Mouse (Mus musculus) heart, embryonic 16.5 days (tissue): ENCODE data around the gene Lrrc74a. TPM values are rescaled to one million over a fixed set of nuclear protein-coding genes. Genes with fewer than 3 reads are reported as not detected.

Source experiments
- ATAC-seq: fragments of 200-750 bp; cut with Nextera tagmentation; replicated peaks from 2 replicates; pipeline ENCODE4 v1.8.0; 2017; ENCODE audit warnings: moderate number of reproducible peaks; ENCODE audit not compliant: insufficient read depth, low FRiP score; ENCODE audit errors: extremely low read depth
- H3K27ac ChIP-seq: fragments of 300-500 bp; sonication (generic); 2 replicates; pipeline ENCODE4 v1.5.1; 2014; ENCODE audit warnings: mild to moderate bottlenecking, low read length, control low read depth, moderate library complexity
- H3K27me3 ChIP-seq: fragments of 300-500 bp; sonication (generic); 2 replicates; pipeline ENCODE4 v1.6.1; 2014; ENCODE audit warnings: low read length, mixed read lengths; ENCODE audit not compliant: control insufficient read depth, insufficient read depth
- H3K36me3 ChIP-seq: fragments of 300-500 bp; sonication (generic); 2 replicates; pipeline ENCODE4 v1.6.1; 2014; ENCODE audit not compliant: control insufficient read depth, insufficient read depth
- H3K4me1 ChIP-seq: fragments of 300-500 bp; sonication (generic); 2 replicates; pipeline ENCODE4 v1.6.1; 2014; ENCODE audit warnings: low read length, mixed read lengths; ENCODE audit not compliant: control insufficient read depth, insufficient read depth
- H3K4me2 ChIP-seq: fragments of 300-500 bp; sonication (generic); 2 replicates; pipeline ENCODE4 v1.6.1; 2014; ENCODE audit warnings: low read depth, mild to moderate bottlenecking, control low read depth, low read length
- H3K4me3 ChIP-seq: fragments of 300-500 bp; sonication (generic); 2 replicates; pipeline ENCODE4 v1.5.1; 2014; ENCODE audit warnings: mild to moderate bottlenecking, control low read depth, low read length
- H3K9ac ChIP-seq: fragments of 300-500 bp; sonication (generic); 2 replicates; pipeline ENCODE4 v1.6.1; 2014; ENCODE audit warnings: low read length, control low read depth
- H3K9me3 ChIP-seq: fragments of 300-500 bp; sonication (generic); replicated peaks from 2 replicates; pipeline ENCODE4 v1.6.1; 2016; ENCODE audit warnings: low read length; ENCODE audit not compliant: control insufficient read depth
- WGBS: fragments of 180-500 bp; shearing (Covaris S2); extraction: QIAGEN DNeasy Blood & Tissue Kit; methylation state at CpG from one replicate; pipeline ENCODE4 v1.1.7; 2014; 5-methylcytosine and 5-hydroxymethylcytosine counted together
- polyA plus RNA-seq: library from polyadenylated mRNA; unstranded; fragments of >200 nt; fragmentation: Nextera tagmentation; extraction: Ambion mirVana; gene quantifications from 2 replicates; pipeline ENCODE4 v1.2.1, GENCODE M21; 2015

Lrrc74a gene
- polyA plus RNA-seq, 1 experiment from 2014 or later: not detected

DNA sequence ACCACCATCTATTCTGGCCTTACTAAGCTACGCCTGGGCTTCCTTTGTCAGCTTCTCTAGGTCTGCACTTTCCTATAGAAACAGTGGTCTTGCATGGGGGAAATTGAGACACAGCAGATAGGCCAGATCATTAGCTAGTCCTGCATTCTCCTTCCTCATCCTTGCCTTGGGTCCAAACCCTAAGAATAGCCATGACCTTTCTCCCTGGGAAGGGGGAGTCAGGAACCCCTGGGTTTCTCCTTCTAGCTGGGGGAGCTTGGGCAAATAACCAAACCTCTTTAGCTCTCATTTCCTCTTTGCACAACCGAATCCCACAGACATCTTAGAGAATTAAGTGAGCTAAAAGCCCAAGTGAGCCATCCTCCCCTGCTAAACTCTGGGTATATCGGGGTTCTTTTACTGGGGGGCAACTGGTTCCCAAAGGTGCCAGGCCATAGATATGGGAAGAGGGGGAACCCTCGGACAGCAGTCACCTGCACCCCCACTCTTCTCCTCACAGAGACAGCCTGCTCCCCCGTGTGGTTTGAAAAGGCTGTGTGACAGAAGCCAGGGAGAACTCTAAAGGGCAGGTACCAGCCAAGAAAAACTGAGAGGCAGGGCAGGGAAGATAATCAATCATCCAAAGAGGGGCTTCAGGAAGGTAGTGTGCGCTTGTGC, 69.6 kb downstream of the Lrrc74a start:
- H3K4me3 ChIP-seq: no peak overlapping the region
- H3K27me3 ChIP-seq: no peaks in the 10 kb centered on the region
- no peaks in the 10 kb centered on the region for H3K36me3 ChIP-seq
- peaks cover 80% of the 10 kb centered on the region for H3K4me1 ChIP-seq
- no peak overlapping the region; the same call in 1 of the 2 replicates for H3K9ac ChIP-seq
- WGBS: 38% methylated on average over 6 of the region's 6 CpGs
- H3K4me2 ChIP-seq: no peak overlapping the region
- ATAC-seq: no peak
- no peaks in the 10 kb centered on the region for H3K9me3 ChIP-seq
- H3K27ac ChIP-seq: peak overlapping the region; percentile 72

DNA sequence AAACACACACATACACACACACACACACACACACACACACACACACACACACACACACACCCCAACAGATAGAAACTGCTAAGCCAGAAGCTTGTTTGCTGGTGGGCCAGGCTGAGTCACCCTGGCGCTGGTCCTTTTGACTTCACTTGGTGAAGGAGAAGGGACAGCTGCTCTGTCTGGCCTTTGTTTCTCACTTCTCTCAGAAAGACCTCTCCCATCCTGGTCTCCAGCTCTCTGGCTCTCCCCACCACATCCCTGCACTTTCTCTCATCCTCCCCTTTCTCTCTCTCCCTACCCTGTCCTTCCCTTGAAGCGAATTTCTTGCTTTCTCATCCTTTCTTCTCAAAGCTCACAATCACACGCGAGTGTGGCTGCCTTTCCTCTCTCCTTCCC, 70.1 kb downstream of the Lrrc74a start:
- peaks cover 74% of the 10 kb centered on the region for H3K4me1 ChIP-seq
- H3K27ac ChIP-seq: peak overlapping the region; percentile 72
- 29% methylated on average over 4 of the region's 4 CpGs for WGBS
- no peaks in the 10 kb centered on the region for H3K9me3 ChIP-seq
- H3K4me3 ChIP-seq: no peak overlapping the region
- no peak for ATAC-seq
- no peak overlapping the region for H3K4me2 ChIP-seq
- H3K36me3 ChIP-seq: no peaks in the 10 kb centered on the region
- no peaks in the 10 kb centered on the region for H3K27me3 ChIP-seq
- H3K9ac ChIP-seq: no peak overlapping the region; the same call in 1 of the 2 replicates

DNA sequence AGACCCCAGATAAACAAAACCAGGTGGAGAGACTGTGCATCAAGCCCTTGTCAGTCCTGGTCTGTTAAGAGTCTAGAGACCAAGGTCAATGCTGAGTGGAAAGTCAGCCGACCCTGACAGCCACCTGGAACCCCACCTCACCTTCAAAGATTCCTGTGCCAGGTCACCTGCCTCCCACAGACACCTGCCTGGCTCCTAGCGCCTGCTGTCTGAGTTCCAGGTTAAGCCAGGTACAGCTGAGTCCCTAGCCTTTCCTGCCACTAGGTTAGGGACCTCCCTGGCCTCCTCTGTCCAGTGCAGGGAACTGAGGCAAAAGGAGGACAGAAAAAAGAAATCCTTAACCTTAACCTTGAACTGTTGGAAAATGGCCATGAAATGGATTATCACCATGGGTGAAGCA, 70.7 kb downstream of the Lrrc74a start:
- no peak for ATAC-seq
- Histone ChIP-seq H3K9ac (peak overlapping the region; percentile 34; the same call in 1 of the 2 replicates), H3K27ac (peak overlapping the region; percentile 72), H3K36me3 (no peaks in the 10 kb centered on the region), H3K27me3 (no peaks in the 10 kb centered on the region), H3K4me3 (no peak overlapping the region), H3K4me1 (peaks cover 70% of the 10 kb centered on the region), H3K9me3 (no peaks in the 10 kb centered on the region; the same call in 1 of the 2 replicates), H3K4me2 (no peak overlapping the region)
- 58% methylated on average over 2 of the region's 2 CpGs for WGBS

DNA sequence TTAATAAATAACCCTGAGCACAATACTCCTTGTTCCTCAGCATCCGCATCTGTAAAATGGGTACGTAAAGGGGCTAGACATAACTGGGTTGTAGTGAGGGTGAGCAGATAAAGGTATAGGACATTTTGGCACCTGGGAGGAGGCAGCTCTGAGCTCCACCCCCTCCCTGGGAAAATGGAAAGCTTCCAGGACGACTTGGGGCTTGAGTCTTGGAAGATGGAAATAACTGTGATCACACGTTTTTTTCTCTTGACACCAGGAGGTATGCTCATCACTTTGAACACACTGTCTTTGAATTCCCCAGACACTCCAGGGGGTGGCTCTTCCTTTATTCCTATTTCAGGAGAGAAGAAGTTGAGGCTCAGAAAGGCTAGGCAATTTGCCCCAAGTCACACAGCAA, 71.1 kb downstream of the Lrrc74a start:
- Histone ChIP-seq H3K9ac (no peak overlapping the region), H3K27ac (no peak overlapping the region), H3K4me2 (no peak overlapping the region), H3K4me3 (no peak overlapping the region), H3K4me1 (peaks cover 67% of the 10 kb centered on the region), H3K9me3 (no peaks in the 10 kb centered on the region; the same call in 1 of the 2 replicates), H3K36me3 (no peaks in the 10 kb centered on the region), H3K27me3 (no peaks in the 10 kb centered on the region)
- no peak for ATAC-seq
- 68% methylated on average over 4 of the region's 4 CpGs for WGBS

DNA sequence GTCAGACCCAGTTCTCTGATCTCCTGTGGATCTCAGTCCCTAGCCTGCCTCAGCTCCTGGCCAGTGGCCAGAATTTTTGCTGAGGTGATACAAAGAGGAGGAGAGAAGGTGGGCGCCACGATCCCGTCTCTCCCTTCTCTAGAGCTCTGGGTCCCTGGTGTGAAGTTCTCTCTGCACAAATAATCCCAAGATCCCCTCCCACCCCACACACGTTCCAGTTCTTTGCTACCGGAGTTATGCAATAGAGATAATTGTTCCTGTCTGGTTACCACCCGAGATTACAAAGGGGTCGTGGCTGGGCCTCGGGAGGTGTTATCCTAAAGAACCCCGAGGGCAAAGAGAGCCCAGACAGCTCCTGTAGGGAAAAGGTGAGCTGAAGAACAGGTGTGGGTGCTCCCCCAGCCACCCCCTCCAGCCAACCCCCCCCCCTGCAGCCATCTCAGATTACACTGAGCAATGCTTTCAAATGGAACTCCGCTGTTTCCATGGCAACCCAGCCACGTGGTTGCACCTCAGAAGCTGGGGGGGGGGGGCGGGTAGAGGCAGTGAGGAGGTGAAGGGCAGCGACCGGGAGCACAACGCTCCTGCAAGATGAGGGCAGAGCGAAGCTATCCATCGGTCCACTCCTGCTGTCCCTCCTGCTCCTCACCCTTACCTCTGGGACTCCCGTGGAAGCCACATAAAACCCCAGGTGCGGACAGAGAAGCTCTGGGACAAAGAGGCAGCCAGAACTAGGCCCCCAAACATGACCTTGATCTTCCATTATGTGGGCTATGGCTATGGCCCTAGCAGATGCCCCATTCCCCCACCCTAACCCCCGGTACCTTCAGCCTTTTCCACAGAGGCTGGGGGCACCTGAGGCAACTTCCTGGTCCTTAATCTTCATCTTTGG, 72.1 kb downstream of the Lrrc74a start:
- no peak for ATAC-seq
- H3K27ac ChIP-seq: no peak overlapping the region
- H3K4me2 ChIP-seq: peak overlapping the region; percentile 16; the same call in 1 of the 2 replicates
- no peak overlapping the region for H3K4me3 ChIP-seq
- 15% methylated on average over 19 of the region's 20 CpGs for WGBS
- no peaks in the 10 kb centered on the region for H3K27me3 ChIP-seq
- no peaks in the 10 kb centered on the region for H3K36me3 ChIP-seq
- H3K9me3 ChIP-seq: no peaks in the 10 kb centered on the region; the same call in 1 of the 2 replicates
- H3K9ac ChIP-seq: peak overlapping the region; percentile 23; the same call in 1 of the 2 replicates
- peaks cover 68% of the 10 kb centered on the region for H3K4me1 ChIP-seq

DNA sequence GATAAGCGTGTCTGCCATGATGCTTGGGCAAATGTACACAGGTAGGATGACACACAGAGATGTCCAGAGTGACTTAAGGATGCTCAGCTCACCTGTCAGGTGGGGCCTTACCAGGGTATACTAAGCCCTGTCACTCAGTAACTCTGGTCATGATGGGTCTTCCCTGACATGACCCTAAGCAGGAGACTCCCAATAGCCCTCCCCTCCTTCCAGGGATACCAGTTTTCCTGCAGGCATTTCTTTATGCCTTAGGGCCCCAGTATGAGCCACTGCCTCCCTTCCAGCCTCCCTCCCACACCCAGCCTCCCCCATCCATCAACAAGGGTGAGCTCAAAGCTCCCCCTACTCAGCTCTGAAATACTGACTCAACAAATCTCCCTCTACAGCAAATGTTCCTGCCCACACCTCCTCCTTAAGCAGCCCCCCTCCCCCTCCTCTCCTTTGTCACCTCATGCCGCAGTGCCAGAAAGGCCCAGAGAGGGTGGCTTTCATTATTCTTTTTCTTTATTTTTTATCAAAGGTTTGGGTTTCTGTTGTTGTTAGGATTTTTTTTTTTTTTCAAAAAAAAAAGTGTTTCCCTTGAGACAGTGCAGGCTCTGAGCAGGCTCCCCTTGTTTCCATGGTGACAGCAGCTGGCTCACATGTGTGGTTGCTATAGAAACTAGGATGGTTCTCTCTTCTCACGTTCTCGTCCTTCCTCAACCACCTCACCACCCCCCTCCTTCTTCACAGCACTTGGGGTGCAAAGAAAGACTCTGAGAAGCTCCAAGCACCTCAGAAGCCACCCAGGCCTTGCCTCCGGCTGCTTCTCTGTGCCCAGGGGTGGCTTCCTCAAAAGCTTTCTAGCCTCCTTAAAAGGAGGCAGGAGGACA, 73.0 kb downstream of the Lrrc74a start:
- peak overlapping the region; percentile 43; the same call in 1 of the 2 replicates for H3K27ac ChIP-seq
- H3K36me3 ChIP-seq: no peaks in the 10 kb centered on the region
- peak overlapping the region; percentile 16; the same call in 1 of the 2 replicates for H3K9ac ChIP-seq
- H3K4me3 ChIP-seq: no peak overlapping the region
- no peaks in the 10 kb centered on the region; the same call in 1 of the 2 replicates for H3K9me3 ChIP-seq
- 49% methylated on average over 5 of the region's 5 CpGs for WGBS
- no peak overlapping the region for H3K4me2 ChIP-seq
- no peak for ATAC-seq
- H3K27me3 ChIP-seq: no peaks in the 10 kb centered on the region
- H3K4me1 ChIP-seq: peaks cover 61% of the 10 kb centered on the region

DNA sequence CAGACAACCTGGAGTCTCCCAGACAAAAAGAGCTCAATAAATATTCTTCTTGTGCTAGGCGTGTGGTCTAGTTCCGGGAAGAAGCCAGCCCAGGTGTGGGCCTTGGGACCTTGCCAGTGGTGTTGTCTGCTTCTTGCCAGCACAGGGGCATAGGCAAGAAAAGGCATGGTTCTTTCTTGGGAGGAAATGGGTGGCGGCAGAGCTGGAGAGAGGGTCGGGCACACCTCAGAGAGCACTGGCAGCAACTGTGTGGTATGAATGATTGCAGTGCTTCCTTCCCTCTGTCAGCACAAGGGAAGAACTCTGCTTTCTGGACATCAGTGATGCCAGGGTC, 73.6 kb downstream of the Lrrc74a start:
- WGBS: 69% methylated on average over 4 of the region's 4 CpGs
- Histone ChIP-seq H3K36me3 (no peaks in the 10 kb centered on the region), H3K9me3 (no peaks in the 10 kb centered on the region; the same call in 1 of the 2 replicates), H3K9ac (peak overlapping the region; percentile 16; the same call in 1 of the 2 replicates), H3K4me1 (peaks cover 59% of the 10 kb centered on the region), H3K27me3 (no peaks in the 10 kb centered on the region), H3K4me2 (no peak overlapping the region), H3K4me3 (no peak overlapping the region), H3K27ac (peak overlapping the region; percentile 43; the same call in 1 of the 2 replicates)
- no peak for ATAC-seq

DNA sequence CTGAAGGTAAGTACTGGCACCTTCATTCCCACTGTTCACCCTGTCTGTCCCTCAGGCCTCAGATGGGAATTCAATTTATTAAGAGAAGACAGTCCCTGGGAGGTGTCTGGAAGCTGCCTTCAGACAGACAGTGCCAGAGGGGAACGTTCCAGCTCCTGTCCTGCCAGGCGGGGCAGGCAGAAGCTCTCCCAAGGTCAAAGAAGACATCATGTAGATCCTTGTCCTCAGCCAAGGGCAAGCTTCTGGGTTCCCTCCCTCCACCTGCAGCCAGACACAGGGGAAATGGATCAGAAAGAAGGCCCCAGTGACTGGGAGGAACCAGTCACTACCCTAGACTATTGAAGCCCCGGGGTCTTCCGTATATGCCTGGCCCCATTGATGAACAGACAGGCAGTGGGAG, 74.7 kb downstream of the Lrrc74a start:
- H3K4me2 ChIP-seq: no peak overlapping the region
- H3K27me3 ChIP-seq: no peaks in the 10 kb centered on the region
- no peak overlapping the region for H3K9ac ChIP-seq
- peaks cover 51% of the 10 kb centered on the region for H3K4me1 ChIP-seq
- no peak for ATAC-seq
- WGBS: 71% methylated on average over 4 of the region's 4 CpGs
- no peak overlapping the region for H3K4me3 ChIP-seq
- H3K9me3 ChIP-seq: no peaks in the 10 kb centered on the region; the same call in 1 of the 2 replicates
- H3K27ac ChIP-seq: no peak overlapping the region
- no peaks in the 10 kb centered on the region for H3K36me3 ChIP-seq
